Mouse (Mus musculus) megakaryocyte, embryonic 14.5 days (primary cell): ENCODE results near the gene Gm20388. TPM values are rescaled to one million over a fixed set of nuclear protein-coding genes. Genes with fewer than 3 reads are reported as not detected.

ENCODE experiments used
- H3K27me3 ChIP-seq: replicated peaks from 2 replicates; pipeline ENCODE3; 2012; ENCODE audit warnings: inconsistent platforms
- H3K36me3 ChIP-seq: replicated peaks from 2 replicates; pipeline ENCODE3; 2012; ENCODE audit warnings: low read length, inconsistent platforms, mixed read lengths
- H3K4me1 ChIP-seq: 2 replicates; pipeline ENCODE4 v1.6.1; 2012; ENCODE audit warnings: inconsistent platforms
- H3K4me3 ChIP-seq: replicated peaks from 2 replicates; pipeline ENCODE3; 2012; ENCODE audit warnings: moderate library complexity, mild to moderate bottlenecking, inconsistent platforms
- H3K9me3 ChIP-seq: 2 replicates; pipeline ENCODE4 v1.6.1; 2012; ENCODE audit warnings: inconsistent platforms
- FLI1 ChIP-seq: IDR thresholded peaks from 2 replicates; pipeline ENCODE4 v1.6.1; 2012; ENCODE audit warnings: low read length, inconsistent platforms, mixed read lengths
- GATA1 ChIP-seq: IDR thresholded peaks from 3 replicates; pipeline ENCODE4 v1.6.1; 2012; ENCODE audit warnings: mixed read lengths, low read length, inconsistent platforms, borderline replicate concordance
- polyA plus RNA-seq: library from polyadenylated mRNA; stranded (reverse); fragments of >175 nt; gene quantifications from 2 replicates; pipeline ENCODE4 v1.2.3, GENCODE M21; 2012; ENCODE audit warnings: low replicate concordance; ENCODE audit not compliant: insufficient read depth

Gene Gm20388
- polyA plus RNA-seq, 1 experiment: 111 TPM

- TF ChIP-seq FLI1 (no peak), GATA1 (no peak)
- H3K27me3 ChIP-seq: no peaks in the 10 kb centered on the region
- no peaks in the 10 kb centered on the region for H3K9me3 ChIP-seq
- H3K36me3 ChIP-seq: peaks cover 29% of the 10 kb centered on the region
- H3K4me3 ChIP-seq: peak overlapping the region; percentile 40
- peaks cover 98% of the 10 kb centered on the region for H3K4me1 ChIP-seq
Measured at GRCm38 (mm10) chr8:122954090-122954799, 3043.6 kb downstream of the Gm20388 start.

DNA sequence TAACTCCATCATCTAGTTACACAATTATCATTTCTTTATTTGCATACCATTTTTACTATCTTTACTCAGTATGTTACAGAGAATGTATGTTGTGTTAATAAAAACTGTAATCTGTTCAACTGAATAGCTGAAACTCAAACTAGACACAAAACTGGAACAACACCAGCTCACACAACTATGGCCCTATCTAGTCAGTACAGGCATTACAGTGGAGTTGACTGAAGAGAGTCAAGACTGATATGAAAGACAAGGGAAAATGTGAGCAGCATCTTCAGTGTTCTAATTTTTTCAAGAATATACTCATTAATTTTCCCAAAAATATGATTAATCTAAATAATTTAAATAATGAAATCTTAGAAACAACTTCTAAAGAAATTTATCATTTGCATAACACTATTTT, 3044.6 kb downstream of the Gm20388 start:
- peaks cover 28% of the 10 kb centered on the region for H3K36me3 ChIP-seq
- H3K9me3 ChIP-seq: no peaks in the 10 kb centered on the region
- no peak overlapping the region for H3K4me3 ChIP-seq
- H3K27me3 ChIP-seq: no peaks in the 10 kb centered on the region
- peaks cover 98% of the 10 kb centered on the region for H3K4me1 ChIP-seq
- no peak for TF ChIP-seq FLI1
- no peak for TF ChIP-seq GATA1

GRCm38 (mm10) chr8:122955997-122956396, 3045.4 kb downstream of the Gm20388 start:
- TF ChIP-seq FLI1 (no peak), GATA1 (no peak)
- H3K4me3 ChIP-seq: peak overlapping the region; percentile 3
- H3K4me1 ChIP-seq: peaks cover 98% of the 10 kb centered on the region
- peaks cover 25% of the 10 kb centered on the region for H3K36me3 ChIP-seq
- H3K27me3 ChIP-seq: no peaks in the 10 kb centered on the region
- H3K9me3 ChIP-seq: no peaks in the 10 kb centered on the region

- peaks cover 97% of the 10 kb centered on the region for H3K4me1 ChIP-seq
- TF ChIP-seq FLI1: no peak
- TF ChIP-seq GATA1: no peak
- H3K36me3 ChIP-seq: peaks cover 34% of the 10 kb centered on the region
- H3K9me3 ChIP-seq: no peaks in the 10 kb centered on the region
- no peak overlapping the region for H3K4me3 ChIP-seq
- no peaks in the 10 kb centered on the region for H3K27me3 ChIP-seq
Measured at GRCm38 (mm10) chr8:122960323-122960722, 3049.7 kb downstream of the Gm20388 start.

- peak overlapping the region; percentile 85 for H3K4me3 ChIP-seq
- no peaks in the 10 kb centered on the region for H3K27me3 ChIP-seq
- H3K4me1 ChIP-seq: peaks cover 97% of the 10 kb centered on the region
- H3K9me3 ChIP-seq: no peaks in the 10 kb centered on the region
- TF ChIP-seq FLI1 (no peak), GATA1 (no peak)
- peaks cover 34% of the 10 kb centered on the region for H3K36me3 ChIP-seq
Measured at GRCm38 (mm10) chr8:122960932-122961331, 3050.3 kb downstream of the Gm20388 start.

DNA sequence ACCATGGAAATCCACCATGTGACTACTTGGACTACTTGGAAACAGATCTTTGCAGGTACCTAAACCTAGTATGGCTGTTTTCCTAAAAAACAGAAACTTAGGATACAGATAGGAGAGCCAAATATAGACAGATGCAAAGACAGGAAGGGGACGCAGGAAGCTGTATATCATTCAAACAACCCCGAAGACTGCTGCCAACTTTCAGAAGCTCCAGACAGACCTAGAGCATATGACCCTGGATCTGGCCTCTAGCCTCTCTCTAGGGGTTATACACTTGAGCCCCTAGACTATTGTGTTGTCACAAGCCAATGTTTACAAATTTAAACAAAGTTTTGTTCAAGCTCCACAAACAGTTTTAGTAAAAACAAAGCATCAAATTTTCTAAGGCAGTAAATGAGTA, 3050.8 kb downstream of the Gm20388 start:
- no peaks in the 10 kb centered on the region for H3K27me3 ChIP-seq
- peak overlapping the region; percentile 85 for H3K4me3 ChIP-seq
- peaks cover 39% of the 10 kb centered on the region for H3K36me3 ChIP-seq
- TF ChIP-seq GATA1: no peak
- no peak for TF ChIP-seq FLI1
- no peaks in the 10 kb centered on the region for H3K9me3 ChIP-seq
- peaks cover 97% of the 10 kb centered on the region for H3K4me1 ChIP-seq

DNA sequence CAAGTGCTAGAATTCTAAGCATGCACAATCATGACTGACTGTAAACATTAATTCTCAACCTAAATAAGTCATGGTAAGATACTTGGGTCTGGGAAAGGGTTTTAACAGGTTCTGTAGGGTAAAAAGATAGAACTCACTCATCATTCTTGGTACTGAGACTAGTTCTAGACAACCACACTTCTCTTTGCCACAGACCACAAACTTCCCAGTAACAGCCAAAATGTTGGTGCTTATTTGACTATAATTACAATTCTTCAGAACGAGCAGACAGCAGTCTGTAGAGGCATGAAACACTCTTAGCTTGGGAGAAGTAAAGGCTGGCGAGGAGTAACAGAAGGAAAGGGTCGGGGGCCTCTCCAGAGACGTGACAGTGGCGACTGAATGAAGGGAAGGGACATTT, 3051.4 kb downstream of the Gm20388 start:
- no peak for TF ChIP-seq GATA1
- TF ChIP-seq FLI1: no peak
- no peaks in the 10 kb centered on the region for H3K27me3 ChIP-seq
- H3K4me3 ChIP-seq: peak overlapping the region; percentile 82
- H3K9me3 ChIP-seq: no peaks in the 10 kb centered on the region
- peaks cover 40% of the 10 kb centered on the region for H3K36me3 ChIP-seq
- peaks cover 97% of the 10 kb centered on the region for H3K4me1 ChIP-seq

- H3K4me3 ChIP-seq: no peak overlapping the region
- peaks cover 67% of the 10 kb centered on the region for H3K36me3 ChIP-seq
- H3K4me1 ChIP-seq: peaks cover 93% of the 10 kb centered on the region
- no peaks in the 10 kb centered on the region for H3K9me3 ChIP-seq
- H3K27me3 ChIP-seq: no peaks in the 10 kb centered on the region
- TF ChIP-seq GATA1 (no peak), FLI1 (no peak)
Measured at GRCm38 (mm10) chr8:122966638-122967037, 3056.0 kb downstream of the Gm20388 start.

DNA sequence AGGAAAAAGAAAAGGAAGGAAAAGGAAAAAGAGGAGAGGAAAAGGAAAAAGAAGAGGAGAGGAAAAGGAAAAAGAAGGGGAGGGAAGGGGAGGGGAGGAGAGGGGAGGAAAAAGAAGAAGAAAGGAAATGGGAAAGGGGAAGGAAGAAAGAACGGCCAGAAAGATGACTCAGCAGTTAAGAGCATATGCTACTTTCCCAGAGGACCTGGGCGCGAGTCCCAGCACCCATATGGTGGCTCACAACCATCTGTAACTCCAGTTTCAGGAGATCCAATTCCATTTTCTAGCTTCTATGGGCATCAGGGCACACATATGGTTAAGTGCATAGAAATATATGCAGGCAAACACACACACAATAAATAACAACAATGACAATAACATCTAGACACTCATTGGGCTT, 3057.5 kb downstream of the Gm20388 start:
- Histone ChIP-seq H3K4me1 (peaks cover 92% of the 10 kb centered on the region), H3K9me3 (no peaks in the 10 kb centered on the region), H3K4me3 (no peak overlapping the region), H3K27me3 (no peaks in the 10 kb centered on the region), H3K36me3 (peaks cover 76% of the 10 kb centered on the region)
- TF ChIP-seq FLI1: no peak
- TF ChIP-seq GATA1: no peak

- no peak overlapping the region for H3K4me3 ChIP-seq
- peaks cover 76% of the 10 kb centered on the region for H3K36me3 ChIP-seq
- TF ChIP-seq FLI1 (no peak), GATA1 (no peak)
- H3K9me3 ChIP-seq: no peaks in the 10 kb centered on the region
- no peaks in the 10 kb centered on the region for H3K27me3 ChIP-seq
- peaks cover 92% of the 10 kb centered on the region for H3K4me1 ChIP-seq
Measured at GRCm38 (mm10) chr8:122969964-122970620, 3059.5 kb downstream of the Gm20388 start.

GRCm38 (mm10) chr8:122976046-122976445, 3065.4 kb downstream of the Gm20388 start:
- H3K4me3 ChIP-seq: no peak overlapping the region
- H3K9me3 ChIP-seq: no peaks in the 10 kb centered on the region
- no peaks in the 10 kb centered on the region for H3K27me3 ChIP-seq
- peaks cover 98% of the 10 kb centered on the region for H3K4me1 ChIP-seq
- no peak for TF ChIP-seq GATA1
- no peak for TF ChIP-seq FLI1
- peaks cover 39% of the 10 kb centered on the region for H3K36me3 ChIP-seq
